Mouse (Mus musculus) T-cell, adult 2 months (primary cell): ENCODE data around the gene Gsk3a.
A peak's percentile ranks its signal among the peaks of the same experiment; 100 is the strongest.

Source experiments
- DNase-seq: peaks from one replicate; pipeline ENCODE4 v3.0.0; 2022; ENCODE audit warnings: low spot score

The Gsk3a gene

DNA sequence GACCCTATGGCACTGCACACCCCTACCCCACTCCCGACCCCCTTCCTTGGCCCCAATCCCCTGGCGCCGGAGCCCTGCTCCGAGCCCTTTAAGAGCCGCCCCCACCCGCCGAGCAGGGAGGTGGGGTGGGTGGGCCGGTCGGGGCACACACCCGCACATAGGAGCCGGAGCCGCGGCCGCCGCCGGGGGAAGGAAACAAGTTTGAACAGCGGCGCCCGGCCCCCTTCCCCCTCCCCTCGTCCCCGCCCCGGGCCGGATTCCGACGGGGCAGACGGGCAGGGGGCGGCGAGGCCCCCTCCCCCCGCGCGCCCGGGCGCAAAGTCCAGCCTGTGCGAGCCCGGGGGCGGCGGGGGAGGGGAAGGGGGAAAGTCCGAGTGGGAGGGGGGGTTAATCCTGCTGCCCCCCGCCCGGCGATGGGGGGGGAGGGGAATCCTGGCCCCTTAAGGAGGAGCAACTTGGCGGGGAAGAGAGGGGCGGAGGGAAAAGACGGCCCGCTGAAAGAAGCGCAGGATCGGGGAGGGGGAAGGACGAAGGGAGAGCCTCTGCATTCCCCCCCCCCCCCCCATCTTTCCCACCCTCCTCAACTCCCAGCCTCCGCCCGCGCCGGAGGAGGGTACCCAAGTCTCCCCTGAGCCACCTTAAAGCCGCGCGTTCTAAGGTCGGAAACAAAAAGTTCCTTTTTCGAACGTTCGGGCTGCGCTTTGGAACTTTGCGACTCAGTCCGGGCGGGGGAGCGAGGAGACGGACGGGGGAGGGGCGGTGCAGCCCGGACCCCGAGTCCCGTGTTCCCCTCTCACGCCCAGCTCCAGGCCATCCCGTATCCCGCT lies 11.9 kb upstream of the Gsk3a start:
- DNase-seq = peak; percentile 66

DNA sequence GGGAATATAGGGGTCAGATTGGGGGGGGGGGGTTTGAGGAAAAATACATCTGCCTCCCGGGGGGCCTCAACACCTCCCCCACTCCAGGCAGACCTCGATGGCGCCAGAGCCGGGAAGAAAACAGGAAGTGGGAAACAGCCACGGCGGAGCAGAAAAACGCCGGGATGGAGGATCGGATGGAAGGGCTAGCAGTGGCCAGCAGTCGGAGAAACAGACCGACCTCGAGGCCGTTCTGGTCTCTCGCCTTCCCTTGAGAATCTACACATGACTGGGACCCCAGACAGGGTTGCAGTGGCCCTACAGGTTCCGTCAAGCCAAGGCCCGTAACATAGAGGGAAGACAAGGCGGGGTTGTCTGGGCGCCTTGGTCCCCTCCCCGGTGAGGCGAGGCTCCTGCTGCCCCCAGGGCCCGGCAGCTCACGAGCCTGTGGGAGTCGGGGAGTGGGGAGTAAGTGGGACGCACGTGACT lies 11.2 kb upstream of the Gsk3a start:
- DNase-seq = no peak

GRCm38 (mm10) chr7:25248018-25248647 lies 10.5 kb upstream of the Gsk3a start:
- no peak for DNase-seq

GRCm38 (mm10) chr7:25247498-25247897 lies 9.8 kb upstream of the Gsk3a start:
- DNase-seq = no peak

- DNase-seq = no peak
Measured at GRCm38 (mm10) chr7:25246759-25247137, 9.1 kb upstream of the Gsk3a start.

DNA sequence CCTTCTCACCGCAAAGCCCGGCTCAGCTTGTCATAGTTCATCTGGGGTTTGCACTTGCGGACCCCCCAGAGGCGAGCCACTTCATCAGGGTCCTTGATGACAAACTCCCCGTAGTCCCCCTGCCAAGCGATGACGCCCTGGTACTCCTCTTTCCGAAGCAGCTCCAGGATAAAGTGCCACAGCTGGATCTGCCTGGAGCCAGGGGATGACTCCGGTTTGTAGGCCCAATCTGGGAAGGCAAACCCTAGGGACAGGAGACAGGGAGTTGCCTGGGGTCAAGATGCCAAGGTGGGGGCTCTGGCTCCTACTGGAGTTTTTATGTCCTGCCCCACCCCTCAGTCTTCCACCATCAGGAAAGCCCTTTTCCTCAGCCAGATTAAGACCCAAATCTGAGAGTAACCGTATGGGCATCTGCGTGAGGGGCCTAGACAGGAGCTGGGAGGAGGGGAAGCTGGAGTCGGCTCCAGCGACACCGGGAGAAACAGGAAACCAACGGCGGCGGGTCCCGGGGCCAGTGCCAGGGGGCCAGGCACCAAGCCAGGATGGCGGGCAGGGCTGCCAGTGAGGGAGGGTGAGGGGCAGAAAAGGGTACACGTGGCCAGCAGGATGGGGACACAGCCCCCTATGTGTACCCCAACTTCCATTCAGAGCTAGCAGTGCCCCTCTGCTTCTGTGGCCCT lies 8.6 kb upstream of the Gsk3a start:
- no peak for DNase-seq

DNA sequence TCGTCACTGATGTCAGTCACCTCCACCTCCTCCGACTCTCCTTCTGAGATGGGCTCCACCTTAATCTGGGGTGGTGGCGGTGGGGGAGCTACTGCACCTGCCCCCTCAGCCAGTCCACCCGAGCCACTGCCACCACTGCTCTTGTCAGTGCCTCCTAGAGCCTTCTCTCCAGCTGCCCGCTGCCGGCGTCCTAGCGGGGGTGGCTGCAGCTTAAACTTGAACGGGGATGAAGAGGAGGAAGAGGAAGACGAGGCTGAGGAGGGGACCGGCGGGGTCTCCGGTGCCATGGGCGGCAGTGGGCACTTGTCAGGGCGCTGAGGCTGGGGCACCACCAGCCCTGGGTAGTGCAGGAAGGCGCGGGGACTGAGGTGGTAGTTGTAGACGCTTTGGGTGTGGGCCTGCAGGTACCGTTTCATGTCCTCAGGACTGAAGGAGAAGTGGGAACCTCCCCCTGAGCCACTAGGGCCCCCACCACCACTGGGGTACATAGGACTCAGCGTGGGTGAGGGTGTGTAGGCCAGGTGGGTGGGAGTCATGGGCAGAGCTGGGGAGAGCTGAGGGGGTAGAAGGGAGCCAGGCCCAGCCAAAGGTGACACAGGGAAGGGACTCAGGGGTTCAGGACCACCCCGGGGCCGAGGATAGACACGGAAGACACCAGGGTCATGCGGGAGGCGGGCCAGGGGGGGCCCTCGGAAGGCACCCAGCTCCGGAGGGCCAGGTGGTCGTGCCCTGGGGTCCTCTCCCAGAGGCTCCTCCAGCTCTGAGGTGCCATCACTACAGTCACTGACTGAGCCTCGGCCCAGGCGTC lies 7.1 kb upstream of the Gsk3a start:
- no peak for DNase-seq

- DNase-seq = no peak
Measured at GRCm38 (mm10) chr7:25243361-25243760, 5.7 kb upstream of the Gsk3a start.

DNA sequence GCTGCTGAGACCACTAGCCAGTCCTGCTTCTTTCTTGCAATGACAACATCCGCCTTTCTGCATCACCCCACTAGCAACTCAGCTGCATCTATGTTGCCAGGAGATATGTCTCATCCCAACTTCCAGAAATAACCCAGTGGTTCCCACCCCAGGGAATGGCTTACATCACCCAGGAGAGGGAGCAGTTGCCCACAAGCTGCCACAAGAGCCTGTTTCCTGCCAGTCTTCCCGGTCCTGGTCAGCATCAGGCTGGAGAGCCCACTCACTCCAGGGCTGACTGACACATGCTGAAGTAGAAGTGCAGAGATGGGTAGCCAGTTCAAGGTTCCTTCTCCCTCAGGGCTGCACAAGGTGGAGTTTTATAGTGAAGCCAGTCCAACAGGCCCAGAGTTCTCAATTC lies 3.4 kb upstream of the Gsk3a start:
- DNase-seq = no peak

DNA sequence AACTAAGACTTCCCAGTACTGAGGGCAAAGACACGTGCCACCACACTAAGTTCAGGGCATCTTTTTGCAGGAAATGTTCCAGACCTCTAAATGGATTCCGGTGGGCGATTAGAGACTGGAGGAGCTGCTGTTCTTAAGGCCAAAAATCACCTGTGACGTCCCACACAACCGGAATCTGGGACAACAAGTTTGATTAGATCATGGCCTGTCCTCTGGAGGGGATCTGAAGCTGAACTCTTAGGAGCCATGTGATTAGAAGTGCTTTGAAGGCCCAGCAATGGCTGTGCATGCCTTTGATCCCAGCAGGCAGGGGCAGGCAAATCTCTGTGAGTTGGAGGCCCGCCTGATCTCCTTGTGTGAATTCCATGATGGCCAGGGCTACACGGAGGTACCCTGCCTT lies 3.0 kb upstream of the Gsk3a start:
- no peak for DNase-seq

DNA sequence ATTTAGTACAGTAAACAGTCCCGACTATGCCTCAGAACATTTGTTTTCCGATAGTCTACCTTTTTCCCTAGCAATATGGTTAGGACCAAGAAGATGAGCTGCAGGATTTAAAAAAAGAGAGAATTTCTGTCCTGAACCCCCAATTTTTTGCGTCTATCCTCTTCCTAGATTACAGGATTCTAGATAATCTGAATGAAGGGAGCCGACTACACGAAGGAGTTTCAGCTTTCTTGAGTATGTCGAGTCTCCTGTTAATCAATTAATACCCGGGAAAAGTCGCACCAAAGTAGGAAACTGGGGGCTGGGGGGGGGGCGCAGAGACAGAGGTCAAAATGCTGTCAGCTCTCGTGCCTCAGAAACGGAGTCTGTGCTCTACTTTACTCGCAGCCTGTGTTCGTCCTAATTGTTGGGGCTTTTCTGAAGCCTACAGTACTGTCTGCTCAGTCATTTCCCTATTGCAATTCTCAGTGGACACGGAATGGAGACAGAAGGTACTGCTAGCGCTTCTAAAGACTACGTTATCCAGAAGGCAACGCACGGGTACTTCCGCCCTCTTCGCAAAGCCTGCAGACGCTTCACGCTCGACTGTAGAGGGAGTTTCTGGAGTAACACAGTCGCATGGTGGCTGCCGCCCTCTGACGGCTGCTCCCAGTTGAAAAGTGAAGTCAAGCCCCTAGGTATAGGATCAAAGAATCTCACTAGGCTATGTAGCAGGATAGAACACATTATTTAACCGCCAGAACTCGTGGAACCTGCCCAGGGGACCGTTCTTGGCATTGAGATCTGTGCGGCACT lies 1.4 kb upstream of the Gsk3a start:
- peak; percentile 91 for DNase-seq

DNA sequence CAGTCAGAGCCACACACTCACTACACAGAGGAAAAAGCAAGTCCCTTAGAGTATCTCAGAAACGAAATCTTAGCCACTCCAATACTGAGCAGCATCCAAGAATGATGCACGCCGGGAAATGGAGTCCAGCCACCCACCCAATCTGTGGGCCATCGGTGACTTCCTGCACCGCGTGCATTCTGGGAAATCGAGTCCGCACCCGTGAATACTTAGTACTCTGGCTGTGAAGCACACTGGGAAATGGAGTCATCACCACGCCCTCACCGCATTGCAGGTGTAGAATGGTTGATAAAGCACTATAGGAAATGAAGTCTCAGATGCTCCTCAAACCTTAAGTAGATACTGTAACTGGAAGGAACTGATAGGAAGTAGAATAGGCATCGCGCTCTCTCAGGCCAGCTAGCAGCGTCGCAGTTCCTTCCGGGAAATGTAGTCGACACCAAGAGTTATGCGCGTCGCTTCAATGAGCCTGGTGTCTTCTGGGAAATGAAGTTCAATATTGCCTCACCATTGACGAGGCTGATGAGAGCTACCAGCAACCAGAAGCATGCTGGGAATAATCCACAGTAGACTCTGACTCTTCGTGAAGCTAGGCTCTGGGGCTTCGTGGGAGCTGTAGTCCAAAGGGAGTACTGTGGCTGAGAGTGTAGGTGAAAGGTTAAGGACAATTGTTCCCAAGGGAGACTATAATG lies 510 bp upstream of the Gsk3a start:
- DNase-seq = peak; percentile 95

GRCm38 (mm10) chr7:25235526-25235925 lies 2.1 kb downstream of the Gsk3a start:
- no peak for DNase-seq

GRCm38 (mm10) chr7:25233061-25233460 lies 4.6 kb downstream of the Gsk3a start:
- peak; percentile 45 for DNase-seq

DNA sequence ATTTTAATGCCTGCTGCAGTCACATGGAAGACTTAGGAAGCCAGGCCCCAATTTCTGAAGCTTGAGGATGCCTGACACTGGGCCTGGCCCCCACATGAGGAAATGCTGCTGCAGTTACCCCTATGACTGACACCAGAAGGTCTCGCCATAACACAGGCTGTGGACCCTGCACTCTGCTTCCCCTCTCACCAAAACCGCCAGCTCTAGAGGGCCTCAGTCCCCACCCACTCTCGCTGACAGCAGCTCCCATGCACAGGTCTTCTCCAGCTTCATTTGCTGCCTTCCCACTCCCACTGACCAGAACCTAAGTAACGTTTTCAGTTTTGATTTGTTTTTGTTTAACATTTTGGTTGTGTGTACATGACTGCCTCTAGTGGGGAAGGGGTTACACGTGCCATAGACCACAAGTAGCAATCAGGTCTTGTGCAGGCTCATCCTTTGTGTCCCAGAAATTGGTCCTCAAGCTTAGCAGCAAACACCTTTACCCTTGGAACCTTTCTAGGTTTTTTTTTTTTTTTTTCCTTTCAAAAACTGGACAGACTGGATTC lies 5.5 kb downstream of the Gsk3a start:
- no peak for DNase-seq

DNA sequence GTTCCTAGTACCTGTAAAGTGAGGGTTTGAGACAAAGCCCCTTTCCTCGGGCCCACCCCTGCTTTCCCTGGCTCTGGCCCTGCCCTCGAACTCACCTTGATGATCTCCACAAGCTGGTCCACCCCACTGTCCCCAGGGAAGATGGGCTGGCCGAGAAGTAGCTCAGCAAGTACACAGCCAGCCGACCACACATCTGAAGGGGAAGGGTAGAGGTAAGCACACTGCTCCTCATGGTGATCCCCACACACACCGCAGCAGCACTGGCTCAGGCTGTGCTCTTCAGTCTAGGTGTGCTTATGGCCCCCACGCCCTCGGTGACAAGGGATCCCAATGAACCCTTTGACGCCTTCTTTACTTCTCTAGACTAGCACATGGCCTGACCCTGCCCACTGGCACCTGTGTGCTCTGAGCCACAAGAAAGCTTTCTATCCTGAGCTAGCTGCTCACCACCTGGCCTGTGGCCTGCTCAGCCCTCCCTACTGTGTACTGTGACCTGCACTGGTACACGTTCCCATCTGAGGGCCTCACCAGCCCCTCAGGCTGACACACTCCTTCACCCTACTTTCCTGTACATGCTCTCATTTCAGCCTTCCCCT lies 6.9 kb downstream of the Gsk3a start:
- DNase-seq = no peak

GRCm38 (mm10) chr7:25227523-25228300 lies 9.9 kb downstream of the Gsk3a start:
- DNase-seq = no peak

DNA sequence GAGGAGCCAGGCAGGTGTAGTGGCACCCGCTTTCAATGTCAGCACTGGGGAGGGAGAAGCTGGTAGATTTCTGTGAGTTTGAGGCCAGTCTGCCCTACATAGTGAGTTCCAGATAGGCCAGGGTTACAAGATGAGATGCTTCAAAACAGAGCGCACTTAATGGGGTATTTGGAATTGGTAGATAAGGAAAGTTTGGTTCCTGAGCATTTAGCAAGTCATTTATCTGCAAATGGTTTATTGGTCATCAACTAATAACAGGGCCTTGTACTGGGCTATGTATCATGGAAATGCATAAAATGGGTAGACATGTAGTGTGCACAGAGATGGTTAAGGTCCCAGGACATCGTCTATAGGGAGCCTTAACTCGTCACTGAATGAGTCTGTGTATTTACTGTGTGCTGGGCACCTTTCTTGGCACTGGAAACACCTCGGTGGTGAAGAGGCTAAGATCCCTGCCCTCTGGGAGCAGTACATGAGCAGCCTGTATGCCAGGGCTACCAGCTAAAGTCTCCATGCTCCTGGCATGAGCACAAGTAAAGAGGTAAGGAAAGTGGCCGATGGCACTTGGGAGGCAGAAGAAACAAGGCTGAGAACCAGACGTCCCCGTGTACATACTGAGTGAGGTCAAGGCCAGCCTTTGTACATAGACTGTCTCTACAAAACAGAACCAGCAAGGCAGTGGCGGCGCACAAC lies 15.2 kb downstream of the Gsk3a start:
- no peak for DNase-seq
